Mouse (Mus musculus) testis, postnatal 14 days (tissue): ENCODE data around the gene Gpr160.

Source experiments
- DNase-seq: peaks from one replicate; pipeline ENCODE4 v3.0.0; 2021; ENCODE audit warnings: low spot score

The Gpr160 gene

GRCm38 (mm10) chr3:30904658-30905057, 48.9 kb downstream of the Gpr160 start:
- DNase-seq: no peak

DNA sequence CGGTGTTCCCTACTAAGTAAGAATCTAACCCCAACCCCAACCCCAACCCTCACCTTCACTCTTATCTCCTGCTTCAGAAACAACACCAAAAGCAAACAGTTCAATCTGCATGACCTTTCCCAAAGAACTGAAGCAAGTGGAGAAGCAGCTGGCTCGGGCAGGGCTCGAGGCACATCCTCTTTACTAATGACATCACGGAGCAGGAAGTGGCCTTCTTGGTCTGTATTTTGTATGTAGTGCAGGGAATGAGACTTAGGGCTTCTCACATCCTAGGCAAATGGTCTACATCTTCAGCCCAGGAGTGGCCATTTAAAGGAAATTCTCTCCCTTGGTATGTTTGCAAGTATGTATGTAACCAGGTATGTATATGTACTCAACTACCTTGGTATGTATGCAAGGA, 61.4 kb downstream of the Gpr160 start:
- no peak for DNase-seq

DNA sequence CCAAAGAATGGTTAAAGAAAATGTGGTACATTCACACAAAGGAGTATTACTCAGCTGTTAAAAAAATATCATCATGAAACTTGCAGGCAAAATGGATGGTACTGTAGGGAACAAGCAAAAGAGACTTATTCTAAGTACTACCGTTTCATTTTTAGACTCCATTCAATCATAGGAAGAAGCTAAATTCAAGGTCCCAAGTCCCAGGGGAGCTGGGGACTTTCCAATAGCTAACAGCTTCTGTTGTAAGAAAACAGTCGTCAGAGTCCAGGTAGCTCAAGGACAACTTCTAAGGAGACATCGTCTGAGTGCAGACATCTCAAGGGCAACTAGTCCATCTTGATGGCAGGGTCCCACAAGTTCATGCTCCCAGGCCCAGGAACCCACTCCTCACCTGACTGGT, 71.9 kb downstream of the Gpr160 start:
- no peak for DNase-seq

GRCm38 (mm10) chr3:30929828-30930227, 74.1 kb downstream of the Gpr160 start:
- DNase-seq: no peak

- DNase-seq: no peak
Observed at GRCm38 (mm10) chr3:30934384-30934783, 78.6 kb downstream of the Gpr160 start.
